Mouse (Mus musculus) kidney, embryonic 15.5 days (tissue): ENCODE data around the gene Cyth4. TPM values are rescaled to one million over a fixed set of nuclear protein-coding genes. Genes with fewer than 3 reads are reported as not detected.

Experiments
- ATAC-seq: fragments of 200-750 bp; cut with Nextera tagmentation; replicated peaks from 2 replicates; pipeline ENCODE4 v1.8.0; 2017; ENCODE audit warnings: moderate TSS enrichment; ENCODE audit not compliant: low FRiP score
- H3K27ac ChIP-seq: fragments of 300-500 bp; sonication (generic); 2 replicates; pipeline ENCODE4 v1.5.1; 2015; ENCODE audit warnings: mild to moderate bottlenecking, inconsistent platforms
- H3K27me3 ChIP-seq: fragments of 300-500 bp; sonication (generic); 2 replicates; pipeline ENCODE4 v1.6.1; 2015; ENCODE audit warnings: inconsistent platforms
- H3K36me3 ChIP-seq: fragments of 300-500 bp; sonication (generic); 2 replicates; pipeline ENCODE4 v1.6.1; 2015; ENCODE audit warnings: inconsistent platforms
- H3K4me1 ChIP-seq: fragments of 300-500 bp; sonication (generic); 2 replicates; pipeline ENCODE4 v1.6.1; 2015; ENCODE audit warnings: inconsistent platforms
- H3K4me2 ChIP-seq: fragments of 300-500 bp; sonication (generic); 2 replicates; pipeline ENCODE4 v1.6.1; 2015; ENCODE audit warnings: moderate library complexity, mild to moderate bottlenecking, inconsistent platforms
- H3K4me3 ChIP-seq: fragments of 300-500 bp; sonication (generic); replicated peaks from 2 replicates; pipeline ENCODE4 v1.5.1; 2015; ENCODE audit warnings: mild to moderate bottlenecking, inconsistent platforms
- H3K9ac ChIP-seq: fragments of 300-500 bp; sonication (generic); 2 replicates; pipeline ENCODE4 v1.6.1; 2015; ENCODE audit warnings: mild to moderate bottlenecking, inconsistent platforms
- H3K9me3 ChIP-seq: fragments of 300-500 bp; sonication (generic); replicated peaks from 2 replicates; pipeline ENCODE4 v1.6.1; 2016; ENCODE audit warnings: inconsistent platforms
- WGBS: fragments of 180-500 bp; shearing (Covaris S2); methylation state at CpG from one replicate; pipeline ENCODE4 v1.1.7; 2015; ENCODE audit warnings: mixed read lengths; 5-methylcytosine and 5-hydroxymethylcytosine counted together
- polyA plus RNA-seq: library from polyadenylated mRNA; unstranded; fragments of >200 nt; fragmentation: Nextera tagmentation; extraction: Ambion mirVana; gene quantifications from 2 replicates; pipeline ENCODE4 v1.2.1, GENCODE M21; 2015

Gene Cyth4
- polyA plus RNA-seq, 1 experiment from 2014 or later = 8.1 TPM

DNA sequence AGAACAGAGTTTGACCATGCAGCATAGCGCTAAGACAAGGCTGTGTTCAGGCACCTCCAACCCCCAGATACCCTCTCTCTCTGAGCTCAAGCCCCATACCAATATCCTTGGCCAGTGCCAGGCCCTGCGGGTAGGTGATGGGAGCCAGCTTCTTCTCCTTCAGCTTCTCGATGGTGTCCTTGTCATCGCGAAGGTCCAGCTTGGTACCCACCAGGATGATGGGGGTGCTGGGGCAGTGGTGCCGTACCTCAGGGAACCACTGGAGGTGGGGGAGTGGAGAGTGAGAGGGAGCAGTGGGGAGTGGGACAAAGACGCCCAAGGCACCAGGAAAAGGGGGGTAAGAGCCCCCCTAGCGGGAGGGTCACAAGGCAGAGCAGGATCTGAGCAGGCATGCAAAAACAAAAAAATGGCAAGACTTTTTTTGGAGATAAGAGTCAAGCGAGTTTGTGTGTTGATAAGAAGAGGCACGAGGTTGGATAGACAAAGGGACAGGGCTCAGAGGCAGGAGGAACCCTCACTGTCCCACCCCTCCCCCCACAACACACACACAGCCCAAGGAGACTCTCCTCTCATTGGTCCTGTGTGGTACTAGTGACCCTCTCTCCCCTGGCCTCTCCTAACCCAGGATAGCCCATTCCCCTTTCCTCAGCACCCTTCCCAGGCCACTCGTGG is 31.9 kb upstream of the Cyth4 start:
- no peak for ATAC-seq
- Histone ChIP-seq H3K27me3 (no peaks in the 10 kb centered on the region), H3K9ac (no peak overlapping the region), H3K9me3 (no peaks in the 10 kb centered on the region), H3K4me2 (no peak overlapping the region), H3K27ac (no peak overlapping the region), H3K36me3 (no peaks in the 10 kb centered on the region), H3K4me1 (0 out of 2 replicates have a peak, but pooled peaks cover 5% of the 10 kb centered on the region), H3K4me3 (no peak overlapping the region)
- 72% methylated on average over 11 of the region's 11 CpGs for WGBS

DNA sequence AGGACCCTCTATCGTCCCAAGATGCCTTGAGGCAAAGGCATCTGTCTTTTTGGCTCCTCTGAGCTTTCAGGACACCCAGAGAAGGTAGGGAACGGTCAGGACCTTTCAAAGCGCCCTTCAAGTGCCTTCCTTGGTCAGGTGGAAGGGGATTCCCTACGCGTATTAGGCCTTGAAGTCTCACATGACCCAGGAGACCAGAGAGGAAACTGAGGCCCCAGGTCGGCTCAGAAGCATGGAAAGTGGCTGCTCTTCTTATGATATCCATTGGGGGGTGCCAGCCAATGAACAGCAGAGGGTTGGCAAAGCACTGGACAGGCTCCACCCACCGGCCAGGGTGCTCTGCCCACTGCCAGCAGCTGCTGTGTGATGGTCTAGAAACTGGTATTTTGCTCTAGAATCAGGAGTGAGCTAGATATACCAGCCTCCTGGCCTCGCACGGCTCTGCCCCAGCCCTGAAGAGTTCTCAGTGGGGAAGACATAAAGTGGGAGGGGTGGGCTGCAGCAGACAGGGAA is 29.2 kb upstream of the Cyth4 start:
- H3K4me1 ChIP-seq = 0 out of 2 replicates have a peak, but pooled peaks cover 6% of the 10 kb centered on the region
- no peaks in the 10 kb centered on the region for H3K9me3 ChIP-seq
- no peak for ATAC-seq
- H3K27ac ChIP-seq = no peak overlapping the region
- H3K4me3 ChIP-seq = no peak overlapping the region
- WGBS = 64% methylated on average over 9 of the region's 9 CpGs
- no peaks in the 10 kb centered on the region for H3K36me3 ChIP-seq
- no peaks in the 10 kb centered on the region for H3K27me3 ChIP-seq
- no peak overlapping the region for H3K9ac ChIP-seq
- no peak overlapping the region for H3K4me2 ChIP-seq

DNA sequence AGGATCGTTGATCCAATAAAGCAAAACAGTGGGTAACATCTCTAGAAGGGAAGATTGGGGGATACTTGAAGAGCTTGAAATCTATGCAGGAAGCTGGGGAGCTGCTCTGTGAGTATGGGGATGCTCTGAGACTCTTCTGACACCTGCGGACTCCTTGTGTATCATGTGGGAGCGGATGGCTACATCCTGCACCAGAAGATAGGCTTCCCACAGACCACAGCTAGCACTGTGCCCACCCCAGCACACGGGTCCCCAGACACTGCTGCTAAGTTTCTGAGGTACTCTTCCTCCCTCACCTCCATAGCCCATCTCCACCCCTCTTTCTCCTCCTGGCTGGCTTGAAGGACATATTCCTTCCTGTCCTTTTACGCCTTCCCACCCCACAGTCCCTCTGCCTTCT is 26.7 kb upstream of the Cyth4 start:
- WGBS = 94% methylated on average over 5 of the region's 5 CpGs

DNA sequence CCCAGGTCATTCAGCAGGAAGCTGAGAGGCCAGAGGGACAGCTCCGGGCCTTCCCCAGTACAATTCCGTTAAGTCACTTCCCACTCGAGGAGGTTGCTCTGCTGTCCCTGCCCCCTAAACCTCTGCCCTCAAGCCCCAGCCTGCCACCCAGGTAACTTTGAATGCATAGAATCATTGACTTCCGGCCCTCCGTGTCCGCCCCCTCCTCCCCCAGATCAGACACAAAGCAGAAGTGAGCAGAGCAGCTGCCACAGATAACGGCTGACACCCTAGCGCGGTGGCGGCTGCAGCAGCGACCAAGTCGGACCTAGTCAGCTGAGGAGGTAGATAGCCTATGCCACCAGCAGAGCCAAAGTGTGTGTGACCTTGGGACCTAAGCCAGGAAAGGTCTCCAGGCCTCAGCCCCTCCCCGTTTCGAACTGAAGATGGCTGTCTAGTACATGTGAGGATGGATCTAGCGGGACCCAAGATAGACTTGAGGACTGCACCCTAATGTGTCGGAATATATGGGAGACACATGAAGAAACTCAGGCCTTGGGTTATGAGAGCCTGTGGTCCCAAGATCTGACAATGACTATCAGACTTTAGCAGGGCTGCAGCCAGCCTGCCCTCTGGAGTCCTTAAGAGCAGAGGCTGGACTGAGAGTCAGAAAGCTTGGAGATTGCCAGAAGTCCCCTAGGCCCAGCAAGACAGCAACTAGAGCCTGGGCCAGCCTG is 25.1 kb upstream of the Cyth4 start:
- no peak for ATAC-seq
- no peaks in the 10 kb centered on the region for H3K36me3 ChIP-seq
- no peak overlapping the region for H3K4me3 ChIP-seq
- H3K4me2 ChIP-seq = no peak overlapping the region
- 51% methylated on average over 16 of the region's 16 CpGs for WGBS
- H3K4me1 ChIP-seq = 0 out of 2 replicates have a peak, but pooled peaks cover 4% of the 10 kb centered on the region
- no peak overlapping the region for H3K9ac ChIP-seq
- H3K27ac ChIP-seq = no peak overlapping the region
- no peaks in the 10 kb centered on the region for H3K27me3 ChIP-seq
- no peaks in the 10 kb centered on the region for H3K9me3 ChIP-seq

More for the DNA sequence above, 26.7 kb upstream of the Cyth4 start:
- Histone ChIP-seq H3K9ac (no peak overlapping the region), H3K4me2 (no peak overlapping the region), H3K4me3 (no peak overlapping the region), H3K4me1 (0 out of 2 replicates have a peak, but pooled peaks cover 4% of the 10 kb centered on the region), H3K27me3 (no peaks in the 10 kb centered on the region), H3K27ac (no peak overlapping the region), H3K9me3 (no peaks in the 10 kb centered on the region), H3K36me3 (no peaks in the 10 kb centered on the region)
- ATAC-seq = no peak

DNA sequence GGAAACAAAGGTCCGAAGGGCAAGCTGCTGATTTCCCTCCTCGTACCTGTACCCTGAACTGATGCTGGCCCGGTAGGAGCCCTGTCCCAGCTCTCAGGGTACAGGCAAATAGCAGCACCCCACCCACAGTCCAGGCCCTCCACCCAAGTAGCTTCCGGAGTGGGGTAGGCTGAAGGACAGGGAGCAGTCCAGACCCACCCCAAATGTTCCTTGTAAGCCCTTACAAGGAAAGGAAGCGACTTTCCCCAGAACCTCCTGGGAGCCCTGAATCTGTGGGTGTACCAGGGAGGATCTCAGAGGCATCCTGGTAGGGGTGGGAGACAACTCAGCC is 24.6 kb upstream of the Cyth4 start:
- no peak for ATAC-seq
- Histone ChIP-seq H3K27me3 (no peaks in the 10 kb centered on the region), H3K4me3 (no peak overlapping the region), H3K9me3 (no peaks in the 10 kb centered on the region), H3K4me1 (0 out of 2 replicates have a peak, but pooled peaks cover 4% of the 10 kb centered on the region), H3K36me3 (no peaks in the 10 kb centered on the region), H3K9ac (no peak overlapping the region), H3K4me2 (no peak overlapping the region), H3K27ac (no peak overlapping the region)
- 90% methylated on average over 5 of the region's 5 CpGs for WGBS

DNA sequence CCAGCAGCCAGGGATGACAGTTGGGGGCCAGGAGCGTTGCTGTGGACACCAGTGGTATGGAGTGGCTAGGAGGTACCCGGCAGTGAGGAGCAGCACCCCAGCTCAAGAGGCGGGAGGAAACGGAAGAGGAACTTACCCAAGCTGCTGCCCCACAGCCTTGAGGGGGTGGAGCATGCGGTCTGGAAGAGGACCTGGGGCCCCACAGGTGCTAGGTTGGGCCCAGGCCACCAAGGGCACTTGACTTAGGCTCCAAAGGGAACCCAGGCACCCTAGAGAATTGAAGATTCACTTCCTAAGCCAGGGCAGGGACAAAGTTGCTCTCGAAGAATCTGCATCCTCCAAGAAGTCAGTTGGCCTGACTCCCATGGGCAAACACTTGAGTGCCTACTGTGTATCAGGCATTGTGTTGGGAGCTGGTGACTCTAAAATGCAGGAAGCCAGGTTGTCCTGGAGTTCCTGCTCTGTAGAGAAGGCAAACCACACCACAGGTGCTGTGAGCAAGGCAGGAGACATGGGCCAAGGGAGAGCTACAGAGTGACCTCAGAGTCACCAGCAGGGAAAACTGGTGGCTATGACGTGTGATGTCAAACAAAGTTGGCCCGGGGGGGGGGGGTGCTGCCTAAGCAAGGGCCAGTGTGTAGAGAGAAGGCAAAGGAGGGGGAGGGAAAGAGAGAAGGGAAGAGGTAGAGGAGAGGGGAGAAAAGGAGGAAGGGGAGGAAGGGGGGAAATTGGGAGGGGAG is 24.0 kb upstream of the Cyth4 start, which contains the start of gene Rac2:
TSS of gene Rac2 (minus strand) at position 126 of the 740 bp plus-strand sequence.
- H3K4me2 ChIP-seq = no peak within 1 kb of the TSS
- no peak within 1 kb of the TSS for H3K9ac ChIP-seq
- no peaks in the 10 kb centered on the region for H3K9me3 ChIP-seq
- 0 out of 2 replicates have a peak, but pooled peaks cover 4% of the 10 kb centered on the region for H3K4me1 ChIP-seq
- ATAC-seq = no peak
- no peaks in the 10 kb centered on the region for H3K27me3 ChIP-seq
- no peaks in the 10 kb centered on the region for H3K36me3 ChIP-seq
- 80% methylated on average over 8 of the region's 8 CpGs for WGBS
- H3K27ac ChIP-seq = no peak within 1 kb of the TSS
- no peak within 1 kb of the TSS for H3K4me3 ChIP-seq

DNA sequence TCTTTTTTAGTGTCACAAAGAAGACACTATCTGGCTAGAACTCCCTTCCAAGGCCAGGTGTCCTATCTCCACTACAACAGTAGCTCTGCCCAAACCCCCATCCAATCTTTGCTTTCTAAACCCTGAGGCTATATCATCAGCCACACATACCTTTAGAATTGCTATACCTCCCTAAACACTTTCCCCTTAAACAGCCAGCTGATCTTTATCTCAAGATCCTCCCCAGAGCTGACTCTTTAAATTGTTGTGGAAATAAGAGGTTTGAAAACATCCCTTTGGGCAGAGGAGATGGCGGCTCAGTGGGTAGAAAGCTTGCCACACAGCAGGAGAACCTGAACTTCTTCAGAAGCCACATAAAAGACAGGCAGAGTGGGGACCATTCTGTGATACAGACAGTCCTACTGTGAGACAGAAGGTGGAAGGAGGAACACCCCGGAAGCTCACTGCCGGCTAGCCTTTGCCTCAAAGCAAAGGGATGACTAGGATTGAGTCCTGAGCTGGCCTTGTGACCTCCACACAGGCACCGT is 20.5 kb upstream of the Cyth4 start:
- Histone ChIP-seq H3K9ac (no peak overlapping the region), H3K27me3 (no peaks in the 10 kb centered on the region), H3K36me3 (no peaks in the 10 kb centered on the region), H3K4me1 (peaks cover 25% of the 10 kb centered on the region), H3K9me3 (no peaks in the 10 kb centered on the region), H3K4me2 (no peak overlapping the region), H3K27ac (no peak overlapping the region), H3K4me3 (no peak overlapping the region)
- WGBS = 66% methylated on average over 4 of the region's 4 CpGs
- no peak for ATAC-seq

DNA sequence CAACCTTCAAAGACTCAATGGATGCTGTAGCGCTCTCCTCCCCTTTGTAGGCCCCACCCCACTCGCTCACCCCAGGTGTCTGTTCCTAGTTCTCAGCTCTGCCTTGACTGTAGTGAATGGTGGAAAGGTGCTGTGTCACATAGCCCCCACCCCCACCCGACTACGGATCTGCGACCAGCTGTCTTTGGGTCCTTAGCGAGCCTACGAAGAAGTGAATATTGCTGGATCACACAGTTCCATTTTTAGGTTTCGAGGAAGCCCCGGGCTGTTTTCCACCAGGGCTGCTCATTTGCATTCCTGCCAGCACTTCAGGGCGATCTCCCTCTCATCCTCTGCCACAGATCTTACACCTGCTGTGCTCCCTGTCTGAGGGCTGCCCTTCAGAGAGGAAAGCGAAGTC is 13.5 kb upstream of the Cyth4 start:
- no peaks in the 10 kb centered on the region for H3K36me3 ChIP-seq
- H3K9ac ChIP-seq = no peak overlapping the region

DNA sequence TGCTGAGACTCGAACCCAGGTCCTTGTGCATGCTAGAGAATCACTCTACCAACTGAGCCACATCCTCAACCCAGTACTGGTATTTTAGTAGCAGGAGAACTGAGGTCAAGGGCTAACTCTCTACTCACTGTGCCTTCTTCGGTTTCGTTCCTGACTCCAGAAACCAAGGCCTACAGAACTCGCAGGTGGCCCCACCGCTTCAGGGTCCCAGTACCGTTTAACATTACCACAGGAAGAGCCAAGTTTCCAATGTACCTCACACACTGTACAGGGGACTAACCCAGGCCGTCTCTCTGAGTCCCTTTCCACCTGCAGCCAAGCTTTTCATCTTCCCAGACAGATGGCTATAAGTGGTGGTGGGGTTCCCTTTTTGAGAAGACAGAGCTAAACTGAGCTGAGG is 11.4 kb upstream of the Cyth4 start:
- Histone ChIP-seq H3K4me2 (no peak overlapping the region), H3K9ac (no peak overlapping the region), H3K27ac (no peak overlapping the region), H3K4me3 (no peak overlapping the region), H3K27me3 (peaks cover 5% of the 10 kb centered on the region; the same call in 1 of the 2 replicates), H3K9me3 (0 out of 2 replicates have a peak, but pooled peaks cover 3% of the 10 kb centered on the region), H3K4me1 (peaks cover 13% of the 10 kb centered on the region), H3K36me3 (no peaks in the 10 kb centered on the region)
- ATAC-seq = no peak
- 91% methylated on average over 7 of the region's 7 CpGs for WGBS

More for the DNA sequence above, 13.5 kb upstream of the Cyth4 start:
- WGBS = 32% methylated on average over 11 of the region's 11 CpGs
- Histone ChIP-seq H3K27ac (no peak overlapping the region), H3K4me1 (peaks cover 25% of the 10 kb centered on the region), H3K27me3 (peaks cover 5% of the 10 kb centered on the region; the same call in 1 of the 2 replicates), H3K4me3 (no peak overlapping the region), H3K4me2 (no peak overlapping the region), H3K9me3 (0 out of 2 replicates have a peak, but pooled peaks cover 3% of the 10 kb centered on the region)
- no peak for ATAC-seq

DNA sequence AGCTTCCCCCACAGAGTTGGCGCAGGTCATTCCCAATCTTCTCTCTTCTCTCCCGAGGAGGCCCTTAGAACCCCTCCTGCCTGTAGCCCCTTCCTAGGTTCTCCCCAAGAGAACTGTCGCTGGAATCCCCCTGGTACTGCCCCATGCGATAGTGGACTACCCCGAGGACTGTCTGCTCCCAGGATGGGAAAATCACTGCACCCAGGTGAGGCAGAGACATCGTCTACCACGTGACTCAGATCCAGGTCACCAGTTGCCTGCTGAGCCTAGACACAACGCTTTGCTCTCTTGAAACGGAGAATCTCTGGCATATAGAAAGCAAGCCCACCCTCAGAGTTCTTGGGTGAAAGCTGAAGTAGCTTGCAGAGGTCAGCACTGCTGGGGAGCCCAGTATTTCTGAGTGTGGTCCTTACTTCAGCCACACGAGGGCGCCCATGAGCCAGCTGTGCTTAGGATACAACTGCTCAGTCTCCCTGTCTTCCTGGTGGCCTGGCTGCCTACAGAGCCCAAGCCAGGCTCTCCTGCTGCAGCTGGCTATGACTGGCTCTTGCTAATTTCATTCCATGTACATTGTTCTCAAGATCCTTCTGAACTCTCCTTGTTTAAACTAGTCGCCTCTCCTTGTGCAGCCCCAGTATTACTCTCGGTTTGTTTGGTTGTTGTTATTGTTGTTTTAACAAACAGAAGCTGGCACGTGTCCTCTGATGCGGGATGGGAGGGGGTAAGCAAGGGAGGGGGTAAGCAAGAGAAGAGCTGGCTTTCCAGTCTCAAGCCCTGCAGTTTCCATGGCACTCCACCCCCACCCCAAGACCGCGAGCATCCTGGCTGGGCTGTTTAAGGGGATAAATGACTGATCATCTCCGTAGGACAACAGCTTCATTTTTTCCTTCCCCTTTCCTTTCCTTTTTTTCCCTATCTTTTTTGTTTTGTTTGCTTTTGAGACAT is 9.5 kb upstream of the Cyth4 start:
- Histone ChIP-seq H3K4me1 (peaks cover 11% of the 10 kb centered on the region; the same call in 1 of the 2 replicates), H3K27me3 (peaks cover 5% of the 10 kb centered on the region; the same call in 1 of the 2 replicates), H3K36me3 (no peaks in the 10 kb centered on the region), H3K4me3 (no peak overlapping the region), H3K27ac (no peak overlapping the region), H3K4me2 (no peak overlapping the region), H3K9ac (no peak overlapping the region), H3K9me3 (0 out of 2 replicates have a peak, but pooled peaks cover 3% of the 10 kb centered on the region)
- ATAC-seq = peak; percentile 79
- 52% methylated on average over 18 of the region's 18 CpGs for WGBS

DNA sequence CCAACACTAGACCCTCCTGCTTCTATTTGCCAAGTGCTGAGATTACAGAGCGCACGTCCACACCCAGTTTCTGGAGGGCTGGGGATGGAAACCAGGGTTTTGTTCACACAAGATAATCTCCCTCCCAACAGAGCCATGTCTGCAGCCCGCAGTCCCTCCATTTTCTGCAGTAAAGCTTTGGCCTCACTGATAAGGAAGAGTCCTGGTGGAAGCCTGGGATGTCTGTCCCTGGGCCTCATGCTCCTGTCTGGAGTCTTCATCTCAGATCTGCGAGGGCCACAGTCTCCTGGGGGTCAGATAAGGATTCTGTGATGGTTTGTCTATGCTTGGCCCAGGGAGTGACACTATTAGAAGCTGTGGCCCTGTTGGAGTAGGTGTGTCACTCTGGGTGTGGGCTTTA is 8.8 kb upstream of the Cyth4 start:
- ATAC-seq = no peak
- Histone ChIP-seq H3K9ac (no peak overlapping the region), H3K4me3 (no peak overlapping the region), H3K36me3 (no peaks in the 10 kb centered on the region), H3K4me1 (peaks cover 11% of the 10 kb centered on the region; the same call in 1 of the 2 replicates), H3K27me3 (0 out of 2 replicates have a peak, but pooled peaks cover 3% of the 10 kb centered on the region), H3K9me3 (0 out of 2 replicates have a peak, but pooled peaks cover 3% of the 10 kb centered on the region), H3K27ac (no peak overlapping the region), H3K4me2 (no peak overlapping the region)
- WGBS = 91% methylated on average over 4 of the region's 4 CpGs
